Mouse (Mus musculus): ENCODE results near the gene Tmcc3. TPM values are rescaled to one million over a fixed set of nuclear protein-coding genes. Genes with fewer than 3 reads are reported as not detected.

Gene Tmcc3
- total RNA-seq, 1 experiment: 7.0 TPM

GRCm38 (mm10) chr10:94380082-94380481, 68.3 kb downstream of the Tmcc3 start:
- no peak for DNase-seq (ENCODE audit: low read depth, low spot score)
- Histone ChIP-seq H3K36me3 (ENCODE audit: control insufficient read depth, insufficient read depth, low read length, poor library complexity, severe bottlenecking) (no peaks in the 10 kb centered on the region), H3K4me1 (ENCODE audit: control insufficient read depth in 2 of 2, insufficient read depth in 2 of 2, low read length in 2 of 2, poor library complexity in 1 of 2) (0 out of 4 replicates have a peak, but pooled peaks cover 0 to 3% of the 10 kb centered on the region in 2 experiments), H3K27ac (ENCODE audit: insufficient read depth, low read depth, low read length, poor library complexity, severe bottlenecking) (no peak overlapping the region), H3K4me3 (ENCODE audit: insufficient read depth in 1 of 2, low read depth in 1 of 2, low read length in 2 of 2, poor library complexity in 1 of 2, severe bottlenecking in 1 of 2) (no peak overlapping the region), H3K9me3 (ENCODE audit: control insufficient read depth, insufficient read depth, low read depth, low read length) (no peaks in the 10 kb centered on the region), H3K9ac (ENCODE audit: insufficient read depth, low read depth, low read length, poor library complexity, severe bottlenecking) (no peak overlapping the region)
- TF ChIP-seq ZNF384 (IDR thresholded peaks at IDR 0.05; ENCODE audit: low read depth, low read length) (no peak), ZC3H11A (IDR thresholded peaks at IDR 0.05; ENCODE audit: borderline replicate concordance, low read depth, low read length) (0 out of 2 replicates have a peak, but pooled peaks have one; percentile 28)
- in situ Hi-C loops (cut with MboI; ENCODE audit: low sequenced_read_pairs in 2 of 2, unreplicated experiment in 2 of 2): no loop called here

GRCm38 (mm10) chr10:94380662-94381392, 69.1 kb downstream of the Tmcc3 start:
- TF ChIP-seq HCFC1 (IDR thresholded peaks at IDR 0.05; ENCODE audit: borderline replicate concordance, insufficient read depth, low read length): no peak
- 0 out of 4 replicates have a peak, but pooled peaks cover 0 to 3% of the 10 kb centered on the region in 2 experiments for H3K4me1 ChIP-seq (ENCODE audit: control insufficient read depth in 2 of 2, insufficient read depth in 2 of 2, low read length in 2 of 2, poor library complexity in 1 of 2)
- no peak overlapping the region for H3K27ac ChIP-seq (ENCODE audit: insufficient read depth, low read depth, low read length, poor library complexity, severe bottlenecking)
- in situ Hi-C loops (cut with MboI; ENCODE audit: low sequenced_read_pairs in 2 of 2, unreplicated experiment in 2 of 2): no loop called here
- no peaks in the 10 kb centered on the region for H3K36me3 ChIP-seq (ENCODE audit: control insufficient read depth, insufficient read depth, low read length, poor library complexity, severe bottlenecking)
- no peak overlapping the region for H3K4me3 ChIP-seq (ENCODE audit: insufficient read depth in 1 of 2, low read depth in 1 of 2, low read length in 2 of 2, poor library complexity in 1 of 2, severe bottlenecking in 1 of 2)
- H3K9ac ChIP-seq (ENCODE audit: insufficient read depth, low read depth, low read length, poor library complexity, severe bottlenecking): no peak overlapping the region
- H3K9me3 ChIP-seq (ENCODE audit: control insufficient read depth, insufficient read depth, low read depth, low read length): no peaks in the 10 kb centered on the region
- DNase-seq (ENCODE audit: low read depth, low spot score): no peak

- Histone ChIP-seq H3K36me3 (ENCODE audit: control insufficient read depth, insufficient read depth, low read length, poor library complexity, severe bottlenecking) (no peaks in the 10 kb centered on the region), H3K4me3 (ENCODE audit: insufficient read depth in 1 of 2, low read depth in 1 of 2, low read length in 2 of 2, poor library complexity in 1 of 2, severe bottlenecking in 1 of 2) (no peak overlapping the region), H3K27ac (ENCODE audit: insufficient read depth, low read depth, low read length, poor library complexity, severe bottlenecking) (no peak overlapping the region; the same call in 1 of the 2 replicates), H3K4me1 (ENCODE audit: control insufficient read depth in 2 of 2, insufficient read depth in 2 of 2, low read length in 2 of 2, poor library complexity in 1 of 2) (0 out of 4 replicates have a peak, but pooled peaks cover 0 to 3% of the 10 kb centered on the region in 2 experiments), H3K9ac (ENCODE audit: insufficient read depth, low read depth, low read length, poor library complexity, severe bottlenecking) (no peak overlapping the region), H3K9me3 (ENCODE audit: control insufficient read depth, insufficient read depth, low read depth, low read length) (no peaks in the 10 kb centered on the region)
- TF ChIP-seq ZNF384 (IDR thresholded peaks at IDR 0.05; ENCODE audit: low read depth, low read length) (no peak), MAFK (IDR thresholded peaks at IDR 0.05; ENCODE audit: insufficient read depth, low read depth, low read length) (no peak), ZC3H11A (IDR thresholded peaks at IDR 0.05; ENCODE audit: borderline replicate concordance, low read depth, low read length) (no peak), HCFC1 (IDR thresholded peaks at IDR 0.05; ENCODE audit: borderline replicate concordance, insufficient read depth, low read length) (no peak), CHD2 (IDR thresholded peaks at IDR 0.05; ENCODE audit: low read depth, low read length) (no peak)
- in situ Hi-C loops (cut with MboI; ENCODE audit: low sequenced_read_pairs in 2 of 2, unreplicated experiment in 2 of 2): no loop called here
- no peak for DNase-seq (ENCODE audit: low read depth, low spot score)
These were observed 69.6 kb downstream of the Tmcc3 start for GRCm38 (mm10) chr10:94381393-94381740.

GRCm38 (mm10) chr10:94382618-94383017, 70.9 kb downstream of the Tmcc3 start:
- in situ Hi-C loops (cut with MboI; ENCODE audit: low sequenced_read_pairs in 2 of 2, unreplicated experiment in 2 of 2): no loop called here
- no peaks in the 10 kb centered on the region for H3K9me3 ChIP-seq (ENCODE audit: control insufficient read depth, insufficient read depth, low read depth, low read length)
- 0 out of 4 replicates have a peak, but pooled peaks cover 0 to 3% of the 10 kb centered on the region in 2 experiments for H3K4me1 ChIP-seq (ENCODE audit: control insufficient read depth in 2 of 2, insufficient read depth in 2 of 2, low read length in 2 of 2, poor library complexity in 1 of 2)

GRCm38 (mm10) chr10:94383565-94383964, 71.8 kb downstream of the Tmcc3 start:
- DNase-seq (ENCODE audit: low read depth, low spot score): no peak
- Histone ChIP-seq H3K27ac (ENCODE audit: insufficient read depth, low read depth, low read length, poor library complexity, severe bottlenecking) (no peak overlapping the region), H3K4me1 (ENCODE audit: control insufficient read depth in 2 of 2, insufficient read depth in 2 of 2, low read length in 2 of 2, poor library complexity in 1 of 2) (0 out of 4 replicates have a peak, but pooled peaks cover 0 to 2% of the 10 kb centered on the region in 2 experiments), H3K4me3 (ENCODE audit: insufficient read depth in 1 of 2, low read depth in 1 of 2, low read length in 2 of 2, poor library complexity in 1 of 2, severe bottlenecking in 1 of 2) (no peak overlapping the region), H3K9ac (ENCODE audit: insufficient read depth, low read depth, low read length, poor library complexity, severe bottlenecking) (no peak overlapping the region), H3K36me3 (ENCODE audit: control insufficient read depth, insufficient read depth, low read length, poor library complexity, severe bottlenecking) (no peaks in the 10 kb centered on the region), H3K9me3 (ENCODE audit: control insufficient read depth, insufficient read depth, low read depth, low read length) (no peaks in the 10 kb centered on the region)
- in situ Hi-C loops (cut with MboI; ENCODE audit: low sequenced_read_pairs in 2 of 2, unreplicated experiment in 2 of 2): no loop called here
- TF ChIP-seq CHD2 (IDR thresholded peaks at IDR 0.05; ENCODE audit: low read depth, low read length) (no peak), HCFC1 (IDR thresholded peaks at IDR 0.05; ENCODE audit: borderline replicate concordance, insufficient read depth, low read length) (no peak), ZNF384 (IDR thresholded peaks at IDR 0.05; ENCODE audit: low read depth, low read length) (no peak), ZC3H11A (IDR thresholded peaks at IDR 0.05; ENCODE audit: borderline replicate concordance, low read depth, low read length) (no peak), MAFK (IDR thresholded peaks at IDR 0.05; ENCODE audit: insufficient read depth, low read depth, low read length) (no peak)

More at GRCm38 (mm10) chr10:94382618-94383017, 70.9 kb downstream of the Tmcc3 start:
- TF ChIP-seq ZNF384 (IDR thresholded peaks at IDR 0.05; ENCODE audit: low read depth, low read length) (no peak), HCFC1 (IDR thresholded peaks at IDR 0.05; ENCODE audit: borderline replicate concordance, insufficient read depth, low read length) (no peak), CHD2 (IDR thresholded peaks at IDR 0.05; ENCODE audit: low read depth, low read length) (no peak), ZC3H11A (IDR thresholded peaks at IDR 0.05; ENCODE audit: borderline replicate concordance, low read depth, low read length) (no peak), MAFK (IDR thresholded peaks at IDR 0.05; ENCODE audit: insufficient read depth, low read depth, low read length) (no peak)
- Histone ChIP-seq H3K9ac (ENCODE audit: insufficient read depth, low read depth, low read length, poor library complexity, severe bottlenecking) (no peak overlapping the region), H3K36me3 (ENCODE audit: control insufficient read depth, insufficient read depth, low read length, poor library complexity, severe bottlenecking) (no peaks in the 10 kb centered on the region), H3K27ac (ENCODE audit: insufficient read depth, low read depth, low read length, poor library complexity, severe bottlenecking) (no peak overlapping the region), H3K4me3 (ENCODE audit: insufficient read depth in 1 of 2, low read depth in 1 of 2, low read length in 2 of 2, poor library complexity in 1 of 2, severe bottlenecking in 1 of 2) (no peak overlapping the region)
- DNase-seq (ENCODE audit: low read depth, low spot score): no peak
